Mouse (Mus musculus): ENCODE measurements around the gene Smad3. TPM values are rescaled to one million over a fixed set of nuclear protein-coding genes. Genes with fewer than 3 reads are reported as not detected.

The Smad3 gene
- total and polyA plus RNA-seq, 3 experiments, result 7.5 to 10.2 TPM; not detected in 1

DNA sequence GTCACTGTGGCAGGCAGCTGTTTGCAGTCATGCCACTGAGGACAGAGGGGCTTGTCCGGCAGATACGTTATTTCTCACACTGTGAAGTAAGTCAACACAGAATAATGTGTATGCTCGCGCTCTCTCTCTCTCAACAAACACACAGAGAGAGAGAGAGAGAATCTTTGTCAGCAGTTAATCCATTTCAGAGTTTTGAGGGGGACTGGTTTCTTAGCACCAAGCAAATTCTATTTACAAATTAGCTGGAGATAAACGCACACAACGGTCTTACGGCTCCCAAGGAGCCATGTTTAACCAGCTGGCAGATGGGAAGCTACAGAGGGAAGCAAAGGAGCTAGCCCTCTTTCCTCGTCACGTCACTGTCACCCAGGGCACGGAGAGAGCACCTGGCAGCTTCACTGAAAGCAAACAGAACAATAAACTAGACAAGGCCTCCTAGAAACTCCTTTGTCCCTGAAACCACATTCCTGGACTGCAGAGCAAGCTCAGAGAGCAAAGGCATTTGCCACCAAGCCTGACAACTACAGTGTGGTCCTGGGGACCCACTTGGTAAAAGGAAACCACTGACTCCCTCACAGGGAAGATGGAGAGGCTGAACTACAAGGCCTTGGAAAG is 7.3 kb downstream of the Smad3 start:
- H3K4me1 ChIP-seq (ENCODE audit: control insufficient read depth in 1 of 2, insufficient read depth in 2 of 2, low read length in 2 of 2), result peaks cover 10 to 29% of the 10 kb centered on the region in 2 experiments
- H3K27ac ChIP-seq (ENCODE audit: control insufficient read depth, low read depth, low read length), result no peak overlapping the region
- H3K27me3 ChIP-seq (ENCODE audit: control insufficient read depth in 1 of 2, insufficient read depth in 2 of 2, low read length in 2 of 2), result no peaks in the 10 kb centered on the region
- no peaks in the 10 kb centered on the region for H3K9me3 ChIP-seq (replicated peaks; ENCODE audit: insufficient read depth, low read length)
- H3K9ac ChIP-seq (ENCODE audit: control insufficient read depth, low read depth, low read length, poor library complexity, severe bottlenecking), result no peak overlapping the region
- peaks cover 0 to 30% of the 10 kb centered on the region in 2 experiments; a peak in 2 of 4 replicates for H3K36me3 ChIP-seq (ENCODE audit: control insufficient read depth in 1 of 2, insufficient read depth in 2 of 2, low read length in 2 of 2)
- no peak overlapping the region for H3K4me3 ChIP-seq (ENCODE audit: control insufficient read depth in 1 of 2, insufficient read depth in 1 of 2, low read depth in 2 of 2, low read length in 2 of 2)
- TF ChIP-seq NELFE (IDR thresholded peaks at IDR 0.05; ENCODE audit: low read depth, low read length), result no peak
- no peak for TF ChIP-seq MYC (IDR thresholded peaks at IDR 0.05; ENCODE audit: low read depth, low read length)
- TF ChIP-seq SMC3 (IDR thresholded peaks at IDR 0.05; ENCODE audit: low read depth, low read length), result no peak
- H3K79me2 ChIP-seq (ENCODE audit: control insufficient read depth, insufficient read depth, low read length, poor library complexity), result peaks cover 4% of the 10 kb centered on the region; the same call in 1 of the 2 replicates
- DNase-seq (ENCODE audit: low read depth, low spot score), result no peak

DNA sequence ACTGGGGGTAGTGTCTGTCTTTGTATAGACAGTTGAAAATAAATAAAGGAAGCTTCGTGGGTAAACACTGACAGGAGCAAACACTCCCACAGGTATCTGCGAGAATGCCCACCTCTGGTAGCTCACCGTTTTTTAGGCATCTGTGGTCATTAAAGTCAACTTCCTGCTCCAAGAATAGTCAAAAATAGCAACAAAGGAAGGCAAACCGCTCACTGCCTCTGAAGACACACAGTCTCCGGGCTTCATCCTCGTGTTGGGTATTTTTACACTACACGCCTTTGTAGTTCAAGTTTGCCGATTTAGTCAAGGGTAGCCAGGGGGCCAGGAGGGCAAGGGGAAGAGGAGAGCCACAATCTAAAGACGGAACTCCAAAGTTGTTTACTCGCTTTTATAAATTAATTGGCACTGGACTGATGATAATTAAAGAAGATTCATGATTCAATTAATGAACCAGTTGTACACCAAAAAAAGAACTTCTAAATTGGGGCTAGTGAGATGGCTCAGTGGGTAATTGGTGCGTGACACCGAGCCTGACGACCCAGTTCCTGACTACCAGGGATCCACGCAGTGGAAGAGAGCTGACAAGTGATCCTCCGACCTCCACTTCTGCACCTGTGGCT is 8.4 kb downstream of the Smad3 start:
- H3K27ac ChIP-seq (ENCODE audit: control insufficient read depth, low read depth, low read length), result no peak overlapping the region
- H3K79me2 ChIP-seq (ENCODE audit: control insufficient read depth, insufficient read depth, low read length, poor library complexity), result peaks cover 4% of the 10 kb centered on the region; the same call in 1 of the 2 replicates
- H3K9ac ChIP-seq (ENCODE audit: control insufficient read depth, low read depth, low read length, poor library complexity, severe bottlenecking), result no peak overlapping the region
- H3K27me3 ChIP-seq (ENCODE audit: control insufficient read depth in 1 of 2, insufficient read depth in 2 of 2, low read length in 2 of 2), result no peaks in the 10 kb centered on the region
- TF ChIP-seq RAD21 (IDR thresholded peaks at IDR 0.05; ENCODE audit: low read depth, low read length) (no peak), ZMIZ1 (IDR thresholded peaks at IDR 0.05; ENCODE audit: low read depth, low read length) (no peak), MAX (IDR thresholded peaks at IDR 0.05; ENCODE audit: low read length) (no peak), MYC (IDR thresholded peaks at IDR 0.05; ENCODE audit: low read depth, low read length) (no peak), BHLHE40 (IDR thresholded peaks at IDR 0.05; ENCODE audit: borderline replicate concordance, low read depth, low read length) (no peak), JUND (IDR thresholded peaks at IDR 0.05; ENCODE audit: low read depth, low read length) (no peak), ZC3H11A (IDR thresholded peaks at IDR 0.05; ENCODE audit: low read depth, low read length) (no peak)
- peaks cover 0 to 40% of the 10 kb centered on the region in 2 experiments; a peak in 2 of 4 replicates for H3K36me3 ChIP-seq (ENCODE audit: control insufficient read depth in 1 of 2, insufficient read depth in 2 of 2, low read length in 2 of 2)
- H3K4me3 ChIP-seq (ENCODE audit: control insufficient read depth in 1 of 2, insufficient read depth in 1 of 2, low read depth in 2 of 2, low read length in 2 of 2), result no peak overlapping the region
- no peaks in the 10 kb centered on the region for H3K9me3 ChIP-seq (replicated peaks; ENCODE audit: insufficient read depth, low read length)
- no peak for DNase-seq (ENCODE audit: low read depth, low spot score)
- H3K4me1 ChIP-seq (ENCODE audit: control insufficient read depth in 1 of 2, insufficient read depth in 2 of 2, low read length in 2 of 2), result peaks cover 19 to 39% of the 10 kb centered on the region in 2 experiments

DNA sequence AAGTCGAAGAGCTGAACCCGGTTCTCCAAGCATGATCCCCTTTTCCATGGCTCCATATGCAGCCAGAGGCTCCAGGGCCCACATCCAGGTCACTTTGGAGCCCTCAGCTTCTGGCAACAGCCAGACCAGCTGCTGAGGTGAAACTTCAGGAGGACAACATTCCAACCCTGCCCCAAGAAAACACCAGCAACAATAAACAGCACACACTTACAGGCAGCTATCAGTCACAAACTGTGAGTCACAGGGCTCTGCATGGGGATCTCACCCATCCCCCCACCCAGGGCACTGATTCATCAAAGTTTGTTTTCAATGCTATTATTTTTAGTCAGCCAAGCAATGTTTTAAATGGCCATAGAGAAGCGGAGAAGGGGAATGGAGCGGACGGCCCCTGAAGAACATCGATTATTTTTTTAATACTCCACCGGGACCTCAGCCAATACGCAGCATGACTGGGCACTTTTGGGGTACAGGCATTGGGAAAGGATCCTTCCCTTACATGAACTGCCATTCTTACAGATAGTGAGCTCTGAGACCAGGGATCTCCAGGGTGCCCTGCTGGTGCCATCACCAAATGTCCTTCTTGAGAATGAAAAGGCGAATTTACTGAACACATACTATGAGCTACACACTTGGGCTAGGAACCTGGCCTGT is 10.0 kb downstream of the Smad3 start:
- DNase-seq (ENCODE audit: low read depth, low spot score), result peak; percentile 47
- no peak overlapping the region; the same call in 1 of the 2 replicates for H3K27ac ChIP-seq (ENCODE audit: control insufficient read depth, low read depth, low read length)
- H3K9me3 ChIP-seq (replicated peaks; ENCODE audit: insufficient read depth, low read length), result no peaks in the 10 kb centered on the region
- no peak overlapping the region for H3K9ac ChIP-seq (ENCODE audit: control insufficient read depth, low read depth, low read length, poor library complexity, severe bottlenecking)
- H3K36me3 ChIP-seq (ENCODE audit: control insufficient read depth in 1 of 2, insufficient read depth in 2 of 2, low read length in 2 of 2), result peaks cover 0 to 55% of the 10 kb centered on the region in 2 experiments; a peak in 2 of 4 replicates
- H3K4me3 ChIP-seq (ENCODE audit: control insufficient read depth in 1 of 2, insufficient read depth in 1 of 2, low read depth in 2 of 2, low read length in 2 of 2), result no peak overlapping the region
- peaks cover 23 to 54% of the 10 kb centered on the region in 2 experiments for H3K4me1 ChIP-seq (ENCODE audit: control insufficient read depth in 1 of 2, insufficient read depth in 2 of 2, low read length in 2 of 2)
- peaks cover 4% of the 10 kb centered on the region; the same call in 1 of the 2 replicates for H3K79me2 ChIP-seq (ENCODE audit: control insufficient read depth, insufficient read depth, low read length, poor library complexity)
- H3K27me3 ChIP-seq (ENCODE audit: control insufficient read depth in 1 of 2, insufficient read depth in 2 of 2, low read length in 2 of 2), result no peaks in the 10 kb centered on the region
- peak; percentile 38; the same call in 1 of the 2 replicates for TF ChIP-seq ZNF384 (IDR thresholded peaks at IDR 0.05; ENCODE audit: low read depth, low read length)
- no peak for TF ChIP-seq MXI1 (IDR thresholded peaks at IDR 0.05; ENCODE audit: low read depth, low read length)
- no peak for TF ChIP-seq E2F4 (IDR thresholded peaks at IDR 0.05; ENCODE audit: borderline replicate concordance, low read depth, low read length)
- peak; percentile 53; the same call in 1 of the 2 replicates for TF ChIP-seq GABPA (IDR thresholded peaks at IDR 0.05; ENCODE audit: low read depth, low read length)
- TF ChIP-seq SMC3 (IDR thresholded peaks at IDR 0.05; ENCODE audit: low read depth, low read length), result no peak
- no peak for TF ChIP-seq ELF1 (IDR thresholded peaks at IDR 0.05; ENCODE audit: low read depth, low read length)
- TF ChIP-seq POLR2AphosphoS2 (IDR thresholded peaks at IDR 0.05; ENCODE audit: low read length), result no peak
- TF ChIP-seq TCF12 (IDR thresholded peaks at IDR 0.05; ENCODE audit: low read depth, low read length), result no peak
- no peak; the same call in 1 of the 2 replicates for TF ChIP-seq ETS1 (IDR thresholded peaks at IDR 0.05; ENCODE audit: low read depth, low read length)
- TF ChIP-seq MEF2A (IDR thresholded peaks at IDR 0.05; ENCODE audit: extremely low read depth, insufficient replicate concordance, low read depth, low read length, poor library complexity, severe bottlenecking), result no peak
- no peak for TF ChIP-seq CTCF (IDR thresholded peaks at IDR 0.05 in 2 of 3, conservative IDR thresholded peaks at IDR 0.05 in 1 of 3; ENCODE audit: control insufficient read depth in 1 of 3, insufficient read depth in 1 of 3, low read depth in 2 of 3, low read length in 3 of 3, poor library complexity in 1 of 3, severe bottlenecking in 1 of 3)
- TF ChIP-seq MYC (IDR thresholded peaks at IDR 0.05; ENCODE audit: low read depth, low read length), result no peak
- no peak for TF ChIP-seq RCOR1 (IDR thresholded peaks at IDR 0.05; ENCODE audit: low read depth, low read length)
- no peak for TF ChIP-seq TAL1 (IDR thresholded peaks at IDR 0.05; ENCODE audit: low read length)
- no peak for TF ChIP-seq ZMIZ1 (IDR thresholded peaks at IDR 0.05; ENCODE audit: low read depth, low read length)
- TF ChIP-seq BHLHE40 (IDR thresholded peaks at IDR 0.05; ENCODE audit: borderline replicate concordance, low read depth, low read length), result no peak
- no peak for TF ChIP-seq RAD21 (IDR thresholded peaks at IDR 0.05; ENCODE audit: low read depth, low read length)
- no peak for TF ChIP-seq JUND (IDR thresholded peaks at IDR 0.05; ENCODE audit: low read depth, low read length)
